In the genomic region with DNA sequence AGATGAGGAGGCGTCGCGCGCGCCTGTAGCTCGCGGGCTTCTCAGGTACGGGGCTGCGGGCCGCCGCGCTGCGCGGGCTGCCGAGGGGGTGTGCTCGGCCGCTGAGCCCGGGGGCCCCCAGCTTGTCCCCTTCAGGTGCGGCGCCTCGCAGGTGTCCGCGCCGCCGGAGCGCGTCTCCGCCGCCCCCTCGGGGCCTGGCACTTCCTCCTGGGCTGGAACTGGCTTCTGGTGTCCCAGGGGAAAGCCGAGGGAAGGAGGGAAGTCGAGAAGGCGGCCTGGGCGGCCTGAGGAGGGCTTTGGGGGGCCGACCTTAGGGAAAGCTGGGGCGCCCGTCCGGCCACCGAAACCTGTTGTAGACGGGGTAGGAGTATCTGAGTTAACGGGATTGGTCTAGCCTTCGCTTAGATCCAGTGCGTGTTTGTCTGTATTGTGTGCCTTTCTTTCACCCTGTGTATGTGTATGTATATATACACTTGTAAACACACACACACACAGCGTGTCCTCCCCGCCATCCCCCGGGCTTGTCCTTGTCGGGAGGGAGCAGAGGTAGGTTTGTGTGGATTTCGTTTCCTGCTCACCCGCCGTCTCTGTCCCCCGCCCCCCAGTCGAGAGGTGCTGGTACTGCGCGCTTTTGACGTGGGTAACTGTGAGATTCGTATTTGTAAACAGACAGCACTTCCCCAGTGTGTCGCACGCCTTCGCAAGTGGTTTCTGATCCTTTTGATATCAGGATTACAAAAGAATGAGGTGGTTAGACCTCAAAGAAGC, we compare ENCODE assay signal across 1 mouse cellular context.
A peak's percentile ranks its signal among the peaks of the same experiment; 100 is the strongest.
TF ChIP-seq lines count a peak whose summit lies in the region.

No protein-coding gene starts in this region.

TF ChIP-seq in CH12.LX, 34 proteins besides CTCF, POLR2A, EP300 and RAD21 (continued from another document):
- TF ChIP-seq JUND (conservative IDR thresholded peaks at IDR 0.05; ENCODE audit: low read depth, low read length) (no peak), MYC (IDR thresholded peaks at IDR 0.05; ENCODE audit: low read depth, low read length) (no peak), E2F4 (IDR thresholded peaks at IDR 0.05; ENCODE audit: insufficient replicate concordance, low read depth, low read length) (no peak), MAZ (IDR thresholded peaks at IDR 0.05; ENCODE audit: low read depth, low read length) (peak; percentile 80; the same call in 1 of the 2 replicates), USF2 (conservative IDR thresholded peaks at IDR 0.05; ENCODE audit: low read depth, low read length) (no peak), TBP (conservative IDR thresholded peaks at IDR 0.05; ENCODE audit: low read depth, low read length) (no peak), MAFK (IDR thresholded peaks at IDR 0.05; ENCODE audit: insufficient replicate concordance, low read length) (no peak), TCF12 (IDR thresholded peaks at IDR 0.05; ENCODE audit: low read depth, low read length) (peak; percentile 69; the same call in 1 of the 2 replicates), GABPA (IDR thresholded peaks at IDR 0.05; ENCODE audit: insufficient replicate concordance, low read depth, low read length) (no peak), ZNF384 (IDR thresholded peaks at IDR 0.05; ENCODE audit: low read depth, low read length) (peak; percentile 28), UBTF (IDR thresholded peaks at IDR 0.05; ENCODE audit: low read depth, low read length) (peak; percentile 71; the same call in 1 of the 2 replicates), CHD2 (IDR thresholded peaks at IDR 0.05; ENCODE audit: low read length) (peak; percentile 69), ZC3H11A (IDR thresholded peaks at IDR 0.05; ENCODE audit: low read depth, low read length) (no peak), ZKSCAN1 (IDR thresholded peaks at IDR 0.05; ENCODE audit: borderline replicate concordance, low read depth, low read length) (no peak), NELFE (IDR thresholded peaks at IDR 0.05; ENCODE audit: low read depth, low read length) (no peak; the same call in 1 of the 2 replicates), POLR2AphosphoS2 (IDR thresholded peaks at IDR 0.05; ENCODE audit: low read depth, low read length) (no peak), RCOR1 (conservative IDR thresholded peaks at IDR 0.05; ENCODE audit: low read depth, low read length) (no peak), CHD1 (IDR thresholded peaks at IDR 0.05; ENCODE audit: low read depth, low read length) (no peak), MEF2A (IDR thresholded peaks at IDR 0.05; ENCODE audit: borderline replicate concordance, low read depth, low read length) (peak; percentile 9; the same call in 1 of the 2 replicates), ELF1 (IDR thresholded peaks at IDR 0.05; ENCODE audit: low read depth, low read length) (0 out of 2 replicates have a peak, but pooled peaks have one; percentile 9), PAX5 (IDR thresholded peaks at IDR 0.05; ENCODE audit: low read length) (no peak), USF1 (IDR thresholded peaks at IDR 0.05; ENCODE audit: low read depth, low read length) (no peak), JUN (IDR thresholded peaks at IDR 0.05; ENCODE audit: insufficient read depth, low read depth, low read length) (no peak), NRF1 (IDR thresholded peaks at IDR 0.05; ENCODE audit: low read depth, low read length) (no peak), BHLHE40 (IDR thresholded peaks at IDR 0.05; ENCODE audit: low read depth, low read length) (peak; percentile 75), HCFC1 (IDR thresholded peaks at IDR 0.05; ENCODE audit: low read depth, low read length) (peak; percentile 42; the same call in 1 of the 2 replicates), MAX (IDR thresholded peaks at IDR 0.05; ENCODE audit: low read length) (peak; percentile 77), ETS1 (conservative IDR thresholded peaks at IDR 0.05; ENCODE audit: low read depth, low read length) (peak; percentile 34; the same call in 1 of the 2 replicates), KAT2A (IDR thresholded peaks at IDR 0.05; ENCODE audit: insufficient replicate concordance, low read length) (no peak)
